Comparison of ENCODE assay signal across 22 mouse cellular contexts in genomic region chr2:178785843-178786242, GRCm38 (mm10).
A peak's percentile ranks its signal among the peaks of the same experiment; 100 is the strongest.
DNase-seq lines count a peak whose midpoint lies in the region; ATAC-seq and TF ChIP-seq lines count a peak whose summit lies in the region.
"Had no signal": no experiment of that assay in that cellular context is flagged by ENCODE, and none has a peak within 500 bp of the region (broad histone marks: within the 10 kb centered on the region; RNA-seq: fewer than 3 reads in every experiment).

No protein-coding gene starts in this region.

- DNase-seq in heart, postnatal 4 days, result no peak
- DNase-seq in kidney, postnatal 36 days, result no peak
- DNase-seq in brain, embryonic 14.5 days (ENCODE audit: low read depth), result peak; percentile 36
- no peak for DNase-seq in urinary bladder, postnatal 10 days (ENCODE audit: low spot score)
- DNase-seq: adrenal gland, postnatal 25 days; B cell, adult 2 months; cerebellum, adult 11-12 months; cerebellum, postnatal 14 days; gastrocnemius, postnatal 36 days; layer of hippocampus, adult 9-11 months; liver, postnatal 0 days; lung, postnatal 14 days; right cerebral cortex, postnatal 4 days had no signal

- 44% methylated on average over 6 of the region's 6 CpGs for WGBS in forebrain, embryonic 16.5 days
- 61% methylated on average over 6 of the region's 6 CpGs for WGBS in forebrain, embryonic 12.5 days
- 17% methylated on average over 6 of the region's 6 CpGs for WGBS in heart, embryonic 16.5 days
- 28% methylated on average over 6 of the region's 6 CpGs for WGBS in kidney, embryonic 16.5 days

- no peaks in the 10 kb centered on the region for H3K9me3 ChIP-seq in forebrain, embryonic 16.5 days (ENCODE audit: control insufficient read depth, low read length)
- no peaks in the 10 kb centered on the region for H3K9me3 ChIP-seq in forebrain, embryonic 12.5 days
- H3K9me3 ChIP-seq in heart, embryonic 16.5 days (replicated peaks; ENCODE audit: control insufficient read depth, low read length), result no peaks in the 10 kb centered on the region
- no peaks in the 10 kb centered on the region for H3K9me3 ChIP-seq in kidney, embryonic 16.5 days (ENCODE audit: low read length)
- H3K9me3 ChIP-seq: embryonic facial prominence, embryonic 15.5 days; limb, embryonic 10.5 days had no signal

- H3K36me3 ChIP-seq in forebrain, embryonic 16.5 days (ENCODE audit: control insufficient read depth, insufficient read depth), result no peaks in the 10 kb centered on the region
- H3K36me3 ChIP-seq in forebrain, embryonic 12.5 days (replicated peaks), result no peaks in the 10 kb centered on the region
- no peaks in the 10 kb centered on the region for H3K36me3 ChIP-seq in heart, embryonic 16.5 days (ENCODE audit: control insufficient read depth, insufficient read depth)
- H3K36me3 ChIP-seq in kidney, embryonic 16.5 days (ENCODE audit: insufficient read depth, low read length), result no peaks in the 10 kb centered on the region
- H3K36me3 ChIP-seq: embryonic facial prominence, embryonic 15.5 days; limb, embryonic 10.5 days had no signal

- no peak for TF ChIP-seq POLR2A in brain, embryonic 14.5 days (IDR thresholded peaks at IDR 0.05; ENCODE audit: borderline replicate concordance, extremely low read depth, insufficient read depth, insufficient read length, poor library complexity, severe bottlenecking)

- no peak for TF ChIP-seq CTCF in brain, embryonic 14.5 days (IDR thresholded peaks at IDR 0.05; ENCODE audit: borderline replicate concordance, extremely low read depth, insufficient read depth, insufficient read length)

- H3K27me3 ChIP-seq in forebrain, embryonic 16.5 days (replicated peaks; ENCODE audit: control insufficient read depth, insufficient read depth, low read length), result no peaks in the 10 kb centered on the region
- H3K27me3 ChIP-seq in forebrain, embryonic 12.5 days, result no peaks in the 10 kb centered on the region
- no peaks in the 10 kb centered on the region for H3K27me3 ChIP-seq in heart, embryonic 16.5 days (ENCODE audit: control insufficient read depth, insufficient read depth, low read length)
- H3K27me3 ChIP-seq in kidney, embryonic 16.5 days (ENCODE audit: insufficient read depth, low read length), result no peaks in the 10 kb centered on the region
- H3K27me3 ChIP-seq: embryonic facial prominence, embryonic 15.5 days; megakaryocyte, embryonic 14.5 days had no signal

- H3K27ac ChIP-seq in forebrain, embryonic 16.5 days (ENCODE audit: low read length), result peak overlapping the region; percentile 22
- H3K27ac ChIP-seq in forebrain, embryonic 12.5 days, result no peak overlapping the region
- no peak overlapping the region for H3K27ac ChIP-seq in heart, embryonic 16.5 days (ENCODE audit: low read length)
- H3K27ac ChIP-seq in kidney, embryonic 16.5 days (ENCODE audit: low read length), result 0 out of 2 replicates have a peak overlapping the region, but pooled peaks have one; percentile 48
- H3K27ac ChIP-seq: embryonic facial prominence, embryonic 15.5 days; left cerebral cortex, adult 2 months; limb, embryonic 10.5 days had no signal

- H3K4me2 ChIP-seq in forebrain, embryonic 16.5 days (ENCODE audit: low read length), result no peak overlapping the region
- H3K4me2 ChIP-seq in forebrain, embryonic 12.5 days, result no peak overlapping the region
- peak overlapping the region; percentile 23; the same call in 1 of the 2 replicates for H3K4me2 ChIP-seq in heart, embryonic 16.5 days (ENCODE audit: low read depth, low read length)
- H3K4me2 ChIP-seq in kidney, embryonic 16.5 days (replicated peaks; ENCODE audit: low read depth, low read length), result peak overlapping the region; percentile 11; the same call in 1 of the 2 replicates
- H3K4me2 ChIP-seq: embryonic facial prominence, embryonic 15.5 days had no signal

- H3K4me3 ChIP-seq in forebrain, embryonic 16.5 days (replicated peaks; ENCODE audit: low read length), result no peak overlapping the region
- no peak overlapping the region for H3K4me3 ChIP-seq in forebrain, embryonic 12.5 days (replicated peaks)
- no peak overlapping the region for H3K4me3 ChIP-seq in heart, embryonic 16.5 days (ENCODE audit: low read length)
- no peak overlapping the region for H3K4me3 ChIP-seq in kidney, embryonic 16.5 days (ENCODE audit: low read length)
- H3K4me3 ChIP-seq: embryonic facial prominence, embryonic 15.5 days; left cerebral cortex, adult 2 months; limb, embryonic 10.5 days; megakaryocyte, embryonic 14.5 days had no signal

- peaks cover 22% of the 10 kb centered on the region for H3K4me1 ChIP-seq in forebrain, embryonic 16.5 days (replicated peaks; ENCODE audit: control insufficient read depth, insufficient read depth, low read length)
- peaks cover 16% of the 10 kb centered on the region for H3K4me1 ChIP-seq in forebrain, embryonic 12.5 days
- H3K4me1 ChIP-seq in heart, embryonic 16.5 days (ENCODE audit: control insufficient read depth, insufficient read depth, low read length), result peaks cover 3% of the 10 kb centered on the region
- H3K4me1 ChIP-seq in kidney, embryonic 16.5 days (ENCODE audit: insufficient read depth, low read length), result peaks cover 20% of the 10 kb centered on the region; the same call in 1 of the 2 replicates
- H3K4me1 ChIP-seq: embryonic facial prominence, embryonic 15.5 days; megakaryocyte, embryonic 14.5 days had no signal

- no peak for ATAC-seq in forebrain, embryonic 16.5 days
- ATAC-seq in forebrain, embryonic 12.5 days (ENCODE audit: low FRiP score), result no peak
- no peak for ATAC-seq in heart, embryonic 16.5 days (replicated peaks; ENCODE audit: extremely low read depth, insufficient read depth, low FRiP score)
- peak; percentile 37; the same call in 1 of the 2 replicates for ATAC-seq in kidney, embryonic 16.5 days (ENCODE audit: low FRiP score, low TSS enrichment)
- ATAC-seq: liver, postnatal 0 days; midbrain, embryonic 16.5 days had no signal

- no peak overlapping the region for H3K9ac ChIP-seq in forebrain, embryonic 16.5 days (replicated peaks; ENCODE audit: low read depth, low read length)
- H3K9ac ChIP-seq in forebrain, embryonic 12.5 days, result no peak overlapping the region
- H3K9ac ChIP-seq in heart, embryonic 16.5 days (ENCODE audit: low read length), result 0 out of 2 replicates have a peak overlapping the region, but pooled peaks have one; percentile 23
- no peak overlapping the region; the same call in 1 of the 2 replicates for H3K9ac ChIP-seq in kidney, embryonic 16.5 days (replicated peaks; ENCODE audit: low read length)
- H3K9ac ChIP-seq: embryonic facial prominence, embryonic 15.5 days; liver, postnatal 0 days had no signal

Comparison
In these comparisons a context has a peak if more than half of its experiments do, and no peak if none do; other contexts are left out.
1. H3K27ac ChIP-seq: peak in forebrain, embryonic 16.5 days (single experiment) and kidney, embryonic 16.5 days (single experiment); none in forebrain, embryonic 12.5 days (single experiment) and heart, embryonic 16.5 days (single experiment).
2. H3K4me2 ChIP-seq: peak in heart, embryonic 16.5 days (single experiment) and kidney, embryonic 16.5 days (single experiment); none in forebrain, embryonic 16.5 days (single experiment) and forebrain, embryonic 12.5 days (single experiment).